Mouse (Mus musculus) embryonic facial prominence, embryonic 12.5 days (tissue): ENCODE results near the gene Prss8. TPM values are rescaled to one million over a fixed set of nuclear protein-coding genes. Genes with fewer than 3 reads are reported as not detected.

ENCODE experiments used
- ATAC-seq: fragments of 200-750 bp; cut with Nextera tagmentation; 2 replicates; pipeline ENCODE4 v1.8.0; 2017; ENCODE audit not compliant: insufficient number of reproducible peaks, insufficient read depth, low FRiP score, low TSS enrichment
- H3K27ac ChIP-seq: fragments of 300-500 bp; sonication (generic); 2 replicates; pipeline ENCODE4 v1.5.1; 2016; ENCODE audit warnings: mild to moderate bottlenecking
- H3K27me3 ChIP-seq: fragments of 300-500 bp; sonication (generic); 2 replicates; pipeline ENCODE4 v1.6.1; 2016; ENCODE audit warnings: mild to moderate bottlenecking, moderate library complexity
- H3K36me3 ChIP-seq: fragments of 300-500 bp; sonication (generic); 2 replicates; pipeline ENCODE4 v1.6.1; 2016; ENCODE audit warnings: mild to moderate bottlenecking
- H3K4me1 ChIP-seq: fragments of 300-500 bp; sonication (generic); 2 replicates; pipeline ENCODE4 v1.6.1; 2016
- H3K4me2 ChIP-seq: fragments of 300-500 bp; sonication (generic); replicated peaks from 2 replicates; pipeline ENCODE4 v1.6.1; 2016; ENCODE audit warnings: mild to moderate bottlenecking, moderate library complexity
- H3K4me3 ChIP-seq: fragments of 300-500 bp; sonication (generic); 2 replicates; pipeline ENCODE4 v1.5.1; 2016; ENCODE audit warnings: mild to moderate bottlenecking
- H3K9ac ChIP-seq: fragments of 300-500 bp; sonication (generic); 2 replicates; pipeline ENCODE4 v1.6.1; 2016; ENCODE audit warnings: mild to moderate bottlenecking, moderate library complexity
- H3K9me3 ChIP-seq: fragments of 300-500 bp; sonication (generic); 2 replicates; pipeline ENCODE4 v1.6.1; 2016; ENCODE audit warnings: mild to moderate bottlenecking, moderate library complexity
- WGBS: fragments of 180-500 bp; shearing (Covaris S2); methylation state at CpG from one replicate; pipeline ENCODE4 v1.1.7; 2016; 5-methylcytosine and 5-hydroxymethylcytosine counted together
- polyA plus RNA-seq: library from polyadenylated mRNA; unstranded; fragments of >200 nt; fragmentation: Nextera tagmentation; extraction: Ambion mirVana; gene quantifications from 2 replicates; pipeline ENCODE4 v1.2.1, GENCODE M21; 2016

Gene Prss8
- polyA plus RNA-seq, 1 experiment from 2014 or later, result 8.4 TPM

DNA sequence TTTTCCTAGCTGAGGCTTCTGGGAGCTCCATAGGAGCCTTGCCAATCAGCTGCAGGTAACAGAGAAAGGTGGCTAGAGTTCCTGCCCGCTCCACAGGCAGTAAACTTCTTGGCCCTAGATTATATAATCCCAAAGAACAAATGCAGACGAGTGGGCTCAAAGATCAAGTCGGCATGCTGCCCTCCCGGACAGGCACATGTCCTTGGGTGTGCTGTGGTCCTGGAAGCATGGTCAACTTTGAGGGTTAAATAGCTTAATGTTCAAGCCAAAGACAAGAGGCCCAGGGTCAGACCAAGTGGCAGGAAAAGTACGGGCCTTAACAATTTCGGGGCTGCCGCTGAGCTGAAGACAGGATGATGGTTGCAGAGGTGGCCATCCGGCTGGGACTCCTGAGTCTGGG lies 3.8 kb downstream of the Prss8 start:
- Histone ChIP-seq H3K4me3 (no peak overlapping the region), H3K9ac (no peak overlapping the region), H3K36me3 (peaks cover 52% of the 10 kb centered on the region), H3K27me3 (peaks cover 31% of the 10 kb centered on the region), H3K9me3 (no peaks in the 10 kb centered on the region), H3K4me1 (peaks cover 7% of the 10 kb centered on the region; the same call in 1 of the 2 replicates), H3K27ac (no peak overlapping the region), H3K4me2 (no peak overlapping the region)
- WGBS, result 85% methylated on average over 8 of the region's 8 CpGs
- ATAC-seq, result no peak

DNA sequence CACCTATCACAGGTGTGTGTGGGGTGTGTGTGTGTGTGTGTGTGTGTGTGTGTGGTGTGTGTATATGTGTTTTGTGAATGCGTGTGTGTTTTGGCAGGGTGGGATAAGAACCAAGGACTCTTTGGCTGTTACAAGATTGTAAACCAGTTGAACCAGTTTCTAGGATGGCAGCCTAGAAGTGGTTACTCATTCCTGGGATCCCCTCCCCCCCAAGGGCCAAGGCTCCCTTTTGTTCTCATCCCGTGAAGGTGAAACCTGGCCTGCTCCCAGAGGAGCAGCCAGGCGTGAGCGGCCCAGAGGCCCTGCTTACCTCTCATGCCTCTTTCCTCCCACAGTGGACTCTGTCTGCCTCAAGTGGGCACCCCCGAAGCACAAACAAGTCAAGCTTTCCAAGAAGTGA lies 4.7 kb downstream of the Prss8 start:
- ATAC-seq, result no peak
- WGBS, result 67% methylated on average over 5 of the region's 5 CpGs
- H3K36me3 ChIP-seq, result peaks cover 53% of the 10 kb centered on the region

DNA sequence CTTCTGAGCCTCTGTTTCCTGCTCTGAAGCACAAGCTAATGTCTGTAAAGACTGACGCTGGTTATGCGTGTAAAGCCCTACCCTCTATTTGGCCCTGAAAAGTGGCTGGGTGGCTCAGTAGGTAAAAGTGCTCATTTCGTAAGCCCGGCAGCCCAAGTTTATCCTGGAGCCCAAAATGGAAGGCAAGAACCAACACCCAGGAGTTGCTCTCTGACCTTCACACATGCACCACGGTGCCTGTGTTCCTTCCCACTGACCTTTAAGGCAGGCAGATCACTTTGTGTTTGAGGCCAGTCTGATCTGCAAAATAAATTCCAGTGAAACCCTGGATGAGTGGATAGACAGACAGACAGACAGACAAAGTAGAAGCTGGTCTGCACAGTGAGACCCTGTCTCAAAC lies 6.2 kb downstream of the Prss8 start:
- Histone ChIP-seq H3K9ac (no peak overlapping the region), H3K9me3 (no peaks in the 10 kb centered on the region), H3K27me3 (peaks cover 11% of the 10 kb centered on the region), H3K4me1 (no peaks in the 10 kb centered on the region), H3K4me2 (no peak overlapping the region), H3K4me3 (no peak overlapping the region), H3K36me3 (peaks cover 53% of the 10 kb centered on the region), H3K27ac (no peak overlapping the region)
- 81% methylated on average over 5 of the region's 5 CpGs for WGBS
- ATAC-seq, result no peak

More for the DNA sequence above, 4.7 kb downstream of the Prss8 start:
- Histone ChIP-seq H3K4me2 (no peak overlapping the region), H3K9me3 (no peaks in the 10 kb centered on the region), H3K4me1 (peaks cover 7% of the 10 kb centered on the region; the same call in 1 of the 2 replicates), H3K9ac (no peak overlapping the region), H3K27ac (0 out of 2 replicates have a peak overlapping the region, but pooled peaks have one; percentile 41), H3K4me3 (no peak overlapping the region), H3K27me3 (peaks cover 25% of the 10 kb centered on the region)

DNA sequence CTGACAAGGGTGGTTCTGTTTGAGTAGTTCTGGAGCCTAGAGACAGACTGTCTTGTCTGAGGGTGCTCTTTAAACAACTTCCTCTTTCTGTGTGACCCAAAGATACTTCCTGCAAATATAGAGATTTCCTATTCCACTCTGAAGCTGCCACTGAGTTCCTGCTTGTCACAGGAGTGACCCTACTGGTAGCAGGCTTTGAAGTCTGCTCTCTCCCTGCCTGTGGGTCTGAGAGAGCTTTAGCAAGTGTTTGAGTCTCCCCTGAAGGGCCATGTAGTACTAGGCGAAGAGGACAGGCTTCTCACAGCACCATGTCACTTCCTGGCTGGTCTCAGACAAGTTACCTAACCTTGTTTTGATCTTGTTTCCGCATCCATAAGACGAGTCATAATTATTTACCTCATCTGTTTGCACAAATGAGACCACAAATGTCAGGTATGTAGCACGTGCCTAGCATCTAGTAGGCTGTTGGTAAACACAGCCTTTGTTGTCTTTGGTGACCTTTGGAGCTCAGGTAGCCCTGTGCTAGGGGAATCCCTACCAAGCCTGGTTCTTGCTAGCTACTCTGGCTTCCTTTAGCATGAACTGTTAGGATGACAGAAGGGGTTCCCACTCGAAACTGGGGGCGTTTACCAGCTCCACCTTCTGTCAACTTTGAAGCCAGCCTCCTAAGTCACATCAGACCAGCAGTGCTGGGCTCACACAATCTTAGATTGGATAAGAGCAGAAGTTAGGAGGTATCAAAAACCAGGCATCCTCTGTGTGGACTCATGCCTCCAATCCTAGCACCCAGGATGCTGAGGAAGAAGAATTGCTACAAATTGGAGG lies 7.2 kb downstream of the Prss8 start:
- H3K27me3 ChIP-seq, result peaks cover 1% of the 10 kb centered on the region; the same call in 1 of the 2 replicates
- WGBS, result 84% methylated on average over 6 of the region's 6 CpGs
- H3K27ac ChIP-seq, result no peak overlapping the region
- H3K4me3 ChIP-seq, result no peak overlapping the region
- H3K9me3 ChIP-seq, result no peaks in the 10 kb centered on the region
- no peak overlapping the region for H3K4me2 ChIP-seq
- no peak for ATAC-seq
- no peaks in the 10 kb centered on the region for H3K4me1 ChIP-seq
- no peak overlapping the region for H3K9ac ChIP-seq
- H3K36me3 ChIP-seq, result peaks cover 58% of the 10 kb centered on the region

DNA sequence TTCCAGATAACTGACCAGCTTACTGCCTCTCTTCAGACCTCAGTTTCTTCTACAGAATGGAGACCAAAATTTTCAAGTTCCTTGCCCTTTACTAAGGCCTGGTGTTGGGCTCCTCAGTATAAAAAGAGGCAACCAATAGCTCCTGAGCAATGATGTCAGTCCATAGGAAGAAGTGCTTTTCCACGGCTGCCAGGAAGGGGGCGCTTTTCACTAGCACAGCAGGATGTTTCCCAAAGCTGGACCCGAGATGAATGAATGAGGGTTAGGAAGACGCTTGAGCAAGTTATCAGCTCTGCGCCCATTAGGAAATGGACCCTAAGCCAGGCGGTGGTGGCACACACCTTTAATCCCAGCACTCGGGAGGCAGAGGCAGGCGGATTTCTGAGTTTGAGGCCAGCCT lies 8.4 kb downstream of the Prss8 start:
- Histone ChIP-seq H3K36me3 (peaks cover 60% of the 10 kb centered on the region), H3K4me3 (no peak overlapping the region), H3K9ac (no peak overlapping the region), H3K27me3 (no peaks in the 10 kb centered on the region), H3K9me3 (no peaks in the 10 kb centered on the region), H3K4me1 (no peaks in the 10 kb centered on the region), H3K4me2 (no peak overlapping the region), H3K27ac (no peak overlapping the region)
- ATAC-seq, result no peak
- 66% methylated on average over 8 of the region's 8 CpGs for WGBS

DNA sequence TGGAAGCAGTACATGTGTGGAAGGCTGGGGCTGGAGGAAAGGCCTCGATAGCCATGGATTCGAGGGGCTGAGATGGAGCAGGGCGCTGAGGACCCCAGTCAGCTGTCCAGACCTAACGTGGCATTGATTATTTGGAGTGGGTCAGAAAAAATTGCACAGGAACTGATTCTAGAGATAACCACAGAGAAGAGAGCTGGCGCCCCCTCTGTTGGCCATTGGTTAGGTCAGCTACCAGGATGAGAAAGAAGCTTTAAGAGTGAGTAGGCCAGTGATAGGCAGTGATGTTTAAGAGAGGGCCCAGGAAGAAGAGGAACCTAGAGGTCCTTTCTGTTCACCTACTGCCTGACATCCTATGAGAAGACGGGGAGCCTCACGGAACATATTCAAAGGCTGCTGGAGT lies 10.6 kb downstream of the Prss8 start:
- Histone ChIP-seq H3K4me2 (no peak overlapping the region), H3K9me3 (no peaks in the 10 kb centered on the region), H3K4me3 (no peak overlapping the region), H3K4me1 (no peaks in the 10 kb centered on the region), H3K9ac (no peak overlapping the region), H3K27me3 (no peaks in the 10 kb centered on the region), H3K36me3 (peaks cover 53% of the 10 kb centered on the region), H3K27ac (no peak overlapping the region)
- ATAC-seq, result no peak
- WGBS, result 82% methylated on average over 7 of the region's 7 CpGs

DNA sequence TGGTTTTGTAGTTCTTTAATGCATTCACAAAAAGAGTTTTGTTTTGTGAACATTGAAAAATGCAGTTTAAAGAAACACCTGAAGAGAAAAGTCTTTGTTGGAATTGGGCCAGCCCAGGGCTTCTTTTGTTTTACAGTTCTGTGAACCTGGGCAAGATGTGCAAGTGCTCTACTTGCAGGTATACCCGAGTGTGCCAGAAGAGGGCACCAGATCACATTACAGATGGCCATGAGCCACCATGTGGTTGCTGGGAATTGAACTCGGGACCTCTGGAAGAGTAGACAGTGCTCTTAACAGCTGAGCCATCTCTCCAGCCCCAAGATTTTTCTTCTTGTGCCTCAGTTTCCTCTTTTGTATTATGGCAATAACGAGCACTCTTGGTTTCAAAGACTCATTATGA lies 11.7 kb downstream of the Prss8 start:
- peaks cover 1% of the 10 kb centered on the region; the same call in 1 of the 2 replicates for H3K4me1 ChIP-seq
- ATAC-seq, result no peak
- no peak overlapping the region for H3K9ac ChIP-seq
- H3K27me3 ChIP-seq, result no peaks in the 10 kb centered on the region
- H3K9me3 ChIP-seq, result no peaks in the 10 kb centered on the region
- WGBS, result 56% methylated on average over 3 of the region's 3 CpGs
- no peak overlapping the region for H3K27ac ChIP-seq
- no peak overlapping the region for H3K4me2 ChIP-seq
- peaks cover 43% of the 10 kb centered on the region for H3K36me3 ChIP-seq
- H3K4me3 ChIP-seq, result no peak overlapping the region

DNA sequence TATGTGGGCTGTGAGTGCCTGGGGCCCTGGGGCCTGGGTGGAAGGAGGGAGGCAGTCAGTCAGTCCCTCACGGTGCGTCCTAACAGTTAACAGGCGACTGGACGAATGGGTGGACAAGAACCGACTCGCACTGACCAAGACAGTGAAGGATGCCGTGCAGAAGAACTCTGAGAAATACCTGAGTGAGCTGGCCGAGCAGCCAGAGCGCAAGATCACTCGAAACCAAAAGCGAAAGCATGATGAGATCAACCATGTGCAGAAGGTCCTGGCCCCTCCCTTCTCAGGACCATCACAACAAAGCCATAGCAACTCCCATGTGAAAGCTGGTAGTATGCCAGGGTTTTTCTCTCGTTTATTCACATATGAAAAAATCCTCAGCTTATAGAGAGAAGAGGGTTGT lies 14.6 kb downstream of the Prss8 start:
- Histone ChIP-seq H3K27ac (no peak overlapping the region), H3K4me2 (no peak overlapping the region), H3K4me1 (peaks cover 7% of the 10 kb centered on the region; the same call in 1 of the 2 replicates), H3K9me3 (no peaks in the 10 kb centered on the region), H3K4me3 (no peak overlapping the region), H3K27me3 (no peaks in the 10 kb centered on the region), H3K9ac (no peak overlapping the region), H3K36me3 (peaks cover 28% of the 10 kb centered on the region)
- ATAC-seq, result no peak
- WGBS, result 90% methylated on average over 12 of the region's 12 CpGs

DNA sequence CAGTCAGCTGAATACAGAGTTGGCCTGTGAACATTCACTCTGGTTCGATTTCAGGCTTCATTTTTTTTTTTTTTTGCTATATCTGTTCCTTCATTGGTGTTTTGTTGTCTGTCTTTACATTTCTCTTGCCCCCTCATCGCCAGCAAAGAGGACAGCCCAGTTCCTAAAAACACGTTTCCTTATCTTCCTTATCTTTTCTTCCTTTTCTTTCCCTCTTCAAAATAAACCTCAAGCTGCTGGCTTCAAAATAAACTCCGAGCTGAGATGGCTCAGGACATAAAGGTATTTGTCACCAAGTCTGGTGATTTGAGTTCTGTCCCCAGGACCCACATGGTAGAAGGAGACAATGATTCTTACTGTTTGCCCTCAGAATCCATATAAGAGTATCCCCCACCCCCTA lies 17.0 kb downstream of the Prss8 start:
- peak overlapping the region; percentile 66 for H3K4me2 ChIP-seq
- peaks cover 7% of the 10 kb centered on the region; the same call in 1 of the 2 replicates for H3K4me1 ChIP-seq
- peak overlapping the region; percentile 75 for H3K4me3 ChIP-seq
- WGBS, result 28% methylated on average over 4 of the region's 4 CpGs
- no peak overlapping the region for H3K27ac ChIP-seq
- peaks cover 45% of the 10 kb centered on the region for H3K36me3 ChIP-seq
- peak overlapping the region; percentile 77 for H3K9ac ChIP-seq
- no peak for ATAC-seq
- H3K9me3 ChIP-seq, result no peaks in the 10 kb centered on the region
- no peaks in the 10 kb centered on the region for H3K27me3 ChIP-seq

DNA sequence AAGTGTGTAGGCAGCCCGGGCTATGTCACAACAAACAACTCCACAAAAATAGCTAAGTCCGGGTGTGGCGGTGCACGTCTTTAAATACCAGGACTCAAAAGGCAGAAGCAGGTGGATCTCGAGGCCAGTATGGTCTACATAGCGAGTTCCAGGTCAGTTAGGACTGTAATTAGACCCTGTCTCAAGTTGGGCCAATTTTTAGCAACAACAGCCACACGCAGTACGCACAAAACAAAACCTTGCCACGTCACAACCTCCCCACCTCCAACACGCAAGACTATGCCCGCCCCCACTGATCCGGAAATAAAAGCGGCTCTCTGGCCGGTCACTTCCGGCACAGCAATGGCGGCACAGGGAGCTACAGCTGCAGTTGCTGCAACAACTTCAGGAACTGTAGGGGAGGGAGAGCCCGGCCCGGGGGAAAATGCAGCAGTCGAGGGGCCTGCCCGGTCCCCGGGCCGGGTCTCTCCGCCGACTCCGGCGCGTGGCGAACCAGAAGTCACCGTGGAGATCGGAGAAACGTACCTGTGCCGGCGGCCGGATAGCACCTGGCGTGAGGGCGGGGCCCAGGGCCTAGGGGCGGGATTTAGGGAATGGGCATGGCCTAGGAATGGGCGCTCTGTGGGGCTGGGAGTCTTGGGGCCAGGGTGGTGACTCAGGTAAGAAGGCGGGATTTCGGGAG lies 17.6 kb downstream of the Prss8 start, which contains the start of gene Kat8:
TSS of gene Kat8 (plus strand) at position 327 of the 682 bp plus-strand sequence.
- ATAC-seq, result peak; percentile 93
- peak within 1 kb of the TSS; percentile 81 for H3K27ac ChIP-seq
- H3K4me1 ChIP-seq, result peaks cover 7% of the 10 kb centered on the region; the same call in 1 of the 2 replicates
- no peaks in the 10 kb centered on the region for H3K9me3 ChIP-seq
- peaks cover 47% of the 10 kb centered on the region for H3K36me3 ChIP-seq
- no peaks in the 10 kb centered on the region for H3K27me3 ChIP-seq
- WGBS, result 2% methylated on average over 40 of the region's 40 CpGs
- peak within 1 kb of the TSS; percentile 75 for H3K4me3 ChIP-seq
- peak within 1 kb of the TSS; percentile 77 for H3K9ac ChIP-seq
- H3K4me2 ChIP-seq, result peak within 1 kb of the TSS; percentile 66

DNA sequence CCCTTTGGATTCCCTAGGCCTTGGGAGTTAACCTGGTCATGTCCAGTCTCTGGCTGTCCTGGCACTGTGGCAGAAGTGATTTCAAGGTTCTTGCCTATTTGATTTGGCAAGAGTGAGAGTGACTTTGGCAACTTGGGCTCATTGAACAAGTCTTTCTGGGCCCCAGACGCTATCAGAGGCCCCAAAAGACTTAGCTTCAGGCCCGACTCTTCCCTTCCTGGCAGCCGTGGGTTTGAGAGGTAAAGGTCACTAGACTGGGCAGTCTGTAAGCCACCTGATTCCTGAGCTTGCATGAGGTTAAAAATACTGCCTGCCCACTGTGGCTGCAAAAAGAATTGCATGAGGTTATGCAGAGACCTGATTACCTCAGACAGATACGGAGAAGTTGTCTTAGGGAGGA lies 21.2 kb downstream of the Prss8 start:
- Histone ChIP-seq H3K9ac (no peak overlapping the region), H3K27me3 (no peaks in the 10 kb centered on the region), H3K36me3 (peaks cover 45% of the 10 kb centered on the region), H3K27ac (no peak overlapping the region), H3K4me3 (no peak overlapping the region), H3K9me3 (no peaks in the 10 kb centered on the region), H3K4me2 (no peak overlapping the region), H3K4me1 (peaks cover 22% of the 10 kb centered on the region)
- ATAC-seq, result no peak
- 84% methylated on average over 4 of the region's 4 CpGs for WGBS

DNA sequence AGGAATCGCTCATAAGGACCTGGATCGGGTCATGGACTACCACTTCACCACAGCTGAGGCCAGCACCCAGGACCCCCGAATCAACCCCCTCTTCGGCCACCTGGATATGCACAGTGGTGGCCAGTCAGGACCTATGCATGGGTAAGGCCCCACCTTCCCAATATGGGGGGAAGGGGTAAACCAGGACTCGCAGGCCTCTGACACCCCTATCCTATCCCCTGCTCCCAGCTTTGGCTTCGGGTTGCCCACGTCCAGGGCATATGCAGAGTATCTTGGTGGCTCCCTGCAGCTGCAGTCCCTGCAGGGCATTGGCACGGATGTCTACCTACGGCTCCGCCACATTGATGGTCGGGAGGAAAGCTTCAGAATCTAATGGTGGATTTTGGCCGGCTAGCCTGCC lies 22.0 kb downstream of the Prss8 start:
- H3K36me3 ChIP-seq, result peaks cover 45% of the 10 kb centered on the region
- ATAC-seq, result no peak
- no peaks in the 10 kb centered on the region for H3K27me3 ChIP-seq
- H3K9me3 ChIP-seq, result no peaks in the 10 kb centered on the region
- H3K4me1 ChIP-seq, result peaks cover 18% of the 10 kb centered on the region
- no peak overlapping the region for H3K4me2 ChIP-seq
- H3K9ac ChIP-seq, result no peak overlapping the region
- no peak overlapping the region for H3K27ac ChIP-seq
- H3K4me3 ChIP-seq, result no peak overlapping the region
- 96% methylated on average over 12 of the region's 12 CpGs for WGBS
